Mouse (Mus musculus) E14TG2a.4 (cell line): ENCODE measurements at regions not wholly inside any gene's neighbourhood (a gene's known extent, or its start where the extent isn't known, plus 50 kb on each side); places are given as distances from the start of the nearest gene placed in this dataset.
A peak's percentile ranks its signal among the peaks of the same experiment; 100 is the strongest.

Experiments used
- H3K27me3 ChIP-seq: 2 replicates; pipeline ENCODE4 v1.6.1; 2014; ENCODE audit warnings: low read length, control low read depth; ENCODE audit not compliant: insufficient read depth
- H3K36me3 ChIP-seq: 2 replicates; pipeline ENCODE4 v1.6.1; 2014; ENCODE audit warnings: low read length, control low read depth; ENCODE audit not compliant: insufficient read depth
- H3K4me1 ChIP-seq: replicated peaks from 2 replicates; pipeline ENCODE4 v1.6.1; 2014; ENCODE audit warnings: low read depth, low read length, control low read depth
- H3K4me3 ChIP-seq: replicated peaks from 2 replicates; pipeline ENCODE4 v1.5.1; 2014; ENCODE audit warnings: mild to moderate bottlenecking, low read length
- H3K9me3 ChIP-seq: 2 replicates; pipeline ENCODE4 v1.6.1; 2014; ENCODE audit warnings: low read length, control low read depth
- CTCF ChIP-seq: conservative IDR thresholded peaks from 2 replicates; pipeline ENCODE4 v1.5.1; 2014; ENCODE audit warnings: low read length
- NANOG ChIP-seq: IDR thresholded peaks from 2 replicates; pipeline ENCODE4 v1.6.1; 2014; ENCODE audit warnings: borderline replicate concordance, low read length, mixed read lengths
- POU5F1 ChIP-seq: IDR thresholded peaks from 2 replicates; pipeline ENCODE4 v1.6.1; 2014; ENCODE audit warnings: low read length, borderline replicate concordance

DNA sequence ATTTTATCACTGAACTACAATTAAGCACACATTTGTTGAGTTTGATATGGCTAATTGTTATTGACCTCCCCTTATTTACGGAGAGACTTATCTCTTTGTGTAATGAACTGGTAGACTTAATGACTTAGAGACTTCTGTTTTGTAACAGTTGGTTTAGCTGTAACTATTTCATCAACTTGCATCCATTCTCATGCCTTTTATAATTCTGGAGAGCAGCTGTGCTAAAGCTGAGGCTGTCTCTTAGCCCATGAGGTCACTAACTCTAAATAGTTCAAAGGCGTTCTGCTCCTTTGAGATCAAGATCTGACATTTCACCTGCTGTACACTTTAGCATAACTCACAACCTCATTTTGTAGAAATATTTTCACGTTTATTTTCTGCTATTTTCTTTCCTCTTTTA, 541.5 kb upstream of the Mef2c start:
- Histone ChIP-seq H3K4me3 (no peak overlapping the region), H3K9me3 (no peaks in the 10 kb centered on the region), H3K27me3 (no peaks in the 10 kb centered on the region), H3K36me3 (no peaks in the 10 kb centered on the region), H3K4me1 (no peaks in the 10 kb centered on the region)
- TF ChIP-seq POU5F1: no peak

DNA sequence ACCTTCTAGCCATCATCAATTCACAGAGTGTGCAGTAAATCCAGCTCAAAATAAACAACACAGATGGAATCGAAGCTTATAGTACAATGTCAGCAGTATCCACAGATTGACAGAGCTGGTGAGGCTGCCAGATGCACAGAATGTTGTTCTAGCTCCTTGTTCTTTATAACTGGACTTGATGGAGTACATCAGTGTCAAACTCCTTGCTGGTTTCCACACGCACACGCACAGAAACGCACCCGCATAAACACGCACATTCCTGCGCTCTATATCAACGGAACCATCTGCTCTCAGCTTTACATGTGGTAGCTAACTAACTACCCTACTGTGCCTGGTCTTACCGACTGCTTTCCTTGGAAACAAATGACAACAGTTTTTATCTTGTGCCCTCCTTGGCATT, 532.1 kb upstream of the Mef2c start:
- Histone ChIP-seq H3K36me3 (no peaks in the 10 kb centered on the region), H3K4me1 (no peaks in the 10 kb centered on the region), H3K9me3 (no peaks in the 10 kb centered on the region), H3K4me3 (no peak overlapping the region), H3K27me3 (no peaks in the 10 kb centered on the region)
- no peak for TF ChIP-seq CTCF
- no peak for TF ChIP-seq POU5F1
- TF ChIP-seq NANOG: no peak

DNA sequence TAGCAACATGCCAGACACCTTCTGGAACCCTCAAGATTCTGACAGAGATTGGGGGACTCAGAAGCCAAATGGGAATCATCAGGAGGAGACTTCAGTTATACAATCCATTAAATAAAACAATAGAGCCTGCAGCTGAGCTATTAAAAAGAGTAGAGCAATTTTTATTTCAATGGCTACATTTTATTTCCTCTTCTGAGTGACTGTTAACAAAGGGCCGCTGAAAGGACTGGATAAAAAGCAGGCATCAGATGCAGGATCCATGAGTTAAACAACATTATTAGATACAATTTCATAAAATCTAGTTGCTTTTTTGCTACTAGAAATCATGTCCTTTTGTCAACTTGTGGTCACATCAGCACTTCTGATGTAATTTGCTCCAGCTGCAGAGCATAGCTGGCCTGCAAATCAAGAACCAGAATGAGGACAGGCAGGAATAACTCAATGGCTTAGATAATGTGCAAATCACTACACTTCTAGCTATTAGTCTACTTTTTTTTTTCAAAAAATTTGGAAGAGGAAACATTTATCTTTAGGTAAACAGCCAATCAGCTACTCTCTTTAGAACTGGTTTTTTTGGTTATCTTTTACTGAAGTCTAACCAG, 529.5 kb upstream of the Mef2c start:
- H3K36me3 ChIP-seq: no peaks in the 10 kb centered on the region
- TF ChIP-seq POU5F1 (no peak), NANOG (no peak), CTCF (no peak)
- no peaks in the 10 kb centered on the region for H3K27me3 ChIP-seq
- no peaks in the 10 kb centered on the region for H3K9me3 ChIP-seq
- no peak overlapping the region for H3K4me3 ChIP-seq
- no peaks in the 10 kb centered on the region for H3K4me1 ChIP-seq

DNA sequence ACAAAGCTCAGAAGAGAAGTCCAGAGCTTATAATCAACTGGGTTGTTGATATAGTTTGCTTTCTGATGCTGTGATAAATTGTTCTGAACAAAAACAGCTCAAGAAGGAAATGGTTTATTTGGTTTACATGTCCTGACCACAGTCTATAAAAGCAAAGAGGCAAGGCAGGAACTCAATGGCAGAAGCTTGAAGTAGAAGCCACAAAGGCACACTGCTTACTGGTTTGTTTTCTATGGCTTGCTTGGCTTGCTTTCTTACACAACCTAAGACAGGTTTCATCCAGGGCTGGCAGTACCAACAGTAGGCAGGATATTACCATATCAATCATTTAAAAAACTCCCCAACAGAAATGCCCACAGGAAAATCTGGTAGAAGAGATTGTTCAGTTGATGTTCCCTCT, 502.7 kb upstream of the Mef2c start:
- Histone ChIP-seq H3K4me3 (no peak overlapping the region), H3K4me1 (0 out of 2 replicates have a peak, but pooled peaks cover 6% of the 10 kb centered on the region), H3K36me3 (no peaks in the 10 kb centered on the region), H3K9me3 (peaks cover 13% of the 10 kb centered on the region), H3K27me3 (no peaks in the 10 kb centered on the region)
- no peak for TF ChIP-seq NANOG
- no peak for TF ChIP-seq CTCF
- no peak for TF ChIP-seq POU5F1

DNA sequence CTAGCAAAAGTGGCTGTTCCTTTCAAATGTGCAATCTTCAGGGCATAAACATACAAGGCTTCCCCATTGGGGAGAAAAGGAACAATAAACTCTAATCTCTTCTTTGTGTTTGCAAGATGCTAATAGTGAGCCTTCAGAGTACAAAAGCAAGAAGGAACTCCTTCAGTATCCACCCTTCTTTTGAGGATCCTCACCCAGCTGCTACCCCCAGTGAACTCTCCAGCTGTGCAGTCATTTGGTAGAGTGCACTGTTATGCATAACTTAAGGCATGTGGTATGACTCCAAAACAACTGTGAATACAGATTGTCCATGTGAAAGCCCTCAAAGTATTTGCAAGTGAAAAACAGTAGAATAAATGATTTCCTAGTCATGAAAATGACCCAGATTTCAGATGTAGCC, 487.1 kb upstream of the Mef2c start:
- Histone ChIP-seq H3K27me3 (no peaks in the 10 kb centered on the region), H3K36me3 (no peaks in the 10 kb centered on the region), H3K4me1 (peaks cover 6% of the 10 kb centered on the region), H3K9me3 (no peaks in the 10 kb centered on the region), H3K4me3 (no peak overlapping the region)
- TF ChIP-seq NANOG (peak; percentile 11; the same call in 1 of the 2 replicates), POU5F1 (no peak)

DNA sequence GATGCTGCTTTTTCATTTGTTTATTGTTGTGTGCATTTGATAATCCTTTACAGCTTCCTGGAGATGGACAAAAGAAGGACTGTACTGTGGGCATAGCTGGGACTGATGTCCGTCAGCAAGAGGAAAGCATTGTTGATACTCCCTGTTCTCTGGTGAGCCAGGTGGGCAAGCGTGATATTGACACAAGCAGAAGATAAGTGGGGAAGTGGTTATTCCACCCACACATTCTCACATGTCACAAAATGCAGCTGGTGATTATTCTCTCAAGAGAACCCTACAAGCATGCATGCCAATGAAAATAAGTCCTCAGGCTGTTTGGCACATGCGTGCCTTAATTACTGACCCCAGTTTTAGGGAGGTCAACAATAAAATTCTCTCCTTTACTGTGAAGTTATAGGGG, 483.0 kb upstream of the Mef2c start:
- TF ChIP-seq POU5F1: no peak
- TF ChIP-seq NANOG: no peak
- no peak for TF ChIP-seq CTCF
- Histone ChIP-seq H3K36me3 (no peaks in the 10 kb centered on the region), H3K9me3 (no peaks in the 10 kb centered on the region), H3K4me1 (peaks cover 6% of the 10 kb centered on the region), H3K27me3 (no peaks in the 10 kb centered on the region), H3K4me3 (no peak overlapping the region)

GRCm38 (mm10) chr13:83023972-83024371, 479.9 kb upstream of the Mef2c start:
- Histone ChIP-seq H3K36me3 (no peaks in the 10 kb centered on the region), H3K27me3 (no peaks in the 10 kb centered on the region)

GRCm38 (mm10) chr13:83035962-83036361, 467.9 kb upstream of the Mef2c start:
- H3K9me3 ChIP-seq: no peaks in the 10 kb centered on the region
- TF ChIP-seq POU5F1 (no peak), CTCF (no peak), NANOG (no peak)

More at GRCm38 (mm10) chr13:83023972-83024371, 479.9 kb upstream of the Mef2c start:
- TF ChIP-seq NANOG (no peak), POU5F1 (no peak), CTCF (no peak)
- Histone ChIP-seq H3K9me3 (no peaks in the 10 kb centered on the region), H3K4me1 (no peaks in the 10 kb centered on the region), H3K4me3 (no peak overlapping the region)

GRCm38 (mm10) chr13:83041506-83041905, 462.3 kb upstream of the Mef2c start:
- Histone ChIP-seq H3K27me3 (no peaks in the 10 kb centered on the region), H3K9me3 (no peaks in the 10 kb centered on the region), H3K4me1 (no peaks in the 10 kb centered on the region), H3K36me3 (no peaks in the 10 kb centered on the region), H3K4me3 (no peak overlapping the region)
- no peak for TF ChIP-seq POU5F1
- no peak for TF ChIP-seq NANOG
- TF ChIP-seq CTCF: no peak

More at GRCm38 (mm10) chr13:83035962-83036361, 467.9 kb upstream of the Mef2c start:
- Histone ChIP-seq H3K27me3 (no peaks in the 10 kb centered on the region), H3K36me3 (no peaks in the 10 kb centered on the region), H3K4me3 (no peak overlapping the region), H3K4me1 (no peaks in the 10 kb centered on the region)
